Mouse (Mus musculus): Measurements from ENCODE around the gene Chrnb2.

Gene Chrnb2

DNA sequence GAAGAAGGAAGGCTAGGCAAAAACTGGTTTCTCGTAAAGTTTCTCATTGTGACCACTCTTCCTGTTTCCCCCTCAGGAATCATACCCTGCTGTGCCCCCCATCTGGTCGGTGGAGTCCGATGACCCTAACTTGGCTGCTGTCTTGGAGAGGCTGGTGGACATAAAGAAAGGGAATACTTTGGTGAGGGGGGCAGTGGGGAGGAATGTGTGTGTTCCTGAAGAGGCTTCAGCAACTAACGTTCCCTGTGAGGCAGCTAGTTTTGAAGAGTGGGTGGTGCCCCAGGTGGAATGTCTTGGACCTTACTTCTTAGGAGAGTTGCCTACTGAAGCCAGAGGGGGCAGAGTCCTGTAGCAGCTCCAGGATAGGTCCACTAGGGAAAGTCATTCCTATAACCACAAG is 11.6 kb upstream of the Chrnb2 start:
- no peak for DNase-seq

DNA sequence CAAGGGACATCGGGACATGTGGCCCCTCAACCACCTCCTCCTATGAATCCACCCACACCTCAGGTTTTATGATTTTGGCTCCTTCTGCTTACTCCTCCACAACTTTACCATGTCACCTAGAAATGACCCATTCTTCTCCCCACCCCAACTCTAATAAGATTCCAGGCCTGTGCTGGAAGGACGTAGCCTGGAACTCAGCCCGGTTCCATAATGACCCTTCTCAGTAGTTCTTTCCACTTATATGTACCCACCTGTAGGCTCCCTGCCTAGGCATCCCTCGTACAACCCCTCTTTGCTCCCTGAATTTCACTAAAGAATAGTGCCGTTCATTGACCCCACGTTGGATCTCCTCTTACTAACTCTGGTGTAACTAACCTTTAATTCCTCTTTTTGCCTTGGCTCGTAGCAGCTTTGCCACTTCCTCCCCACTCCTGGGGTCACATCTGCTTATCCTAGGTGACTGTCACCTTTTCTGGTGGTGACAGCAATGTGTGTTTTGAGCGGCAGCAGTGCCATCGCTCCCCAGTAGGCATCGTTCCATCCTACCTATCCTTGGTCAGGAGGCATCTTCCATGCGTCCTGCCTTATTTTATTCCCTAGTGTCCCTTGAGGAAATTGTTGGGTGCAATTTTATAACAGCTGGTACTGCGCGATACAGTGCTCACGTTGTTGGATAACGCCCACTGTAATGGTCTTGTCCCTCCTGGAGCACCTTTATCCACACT is 10.0 kb upstream of the Chrnb2 start:
- DNase-seq, result no peak

- DNase-seq, result peak; percentile 71
Measured at GRCm38 (mm10) chr3:89773740-89774211, 9.3 kb upstream of the Chrnb2 start.

DNA sequence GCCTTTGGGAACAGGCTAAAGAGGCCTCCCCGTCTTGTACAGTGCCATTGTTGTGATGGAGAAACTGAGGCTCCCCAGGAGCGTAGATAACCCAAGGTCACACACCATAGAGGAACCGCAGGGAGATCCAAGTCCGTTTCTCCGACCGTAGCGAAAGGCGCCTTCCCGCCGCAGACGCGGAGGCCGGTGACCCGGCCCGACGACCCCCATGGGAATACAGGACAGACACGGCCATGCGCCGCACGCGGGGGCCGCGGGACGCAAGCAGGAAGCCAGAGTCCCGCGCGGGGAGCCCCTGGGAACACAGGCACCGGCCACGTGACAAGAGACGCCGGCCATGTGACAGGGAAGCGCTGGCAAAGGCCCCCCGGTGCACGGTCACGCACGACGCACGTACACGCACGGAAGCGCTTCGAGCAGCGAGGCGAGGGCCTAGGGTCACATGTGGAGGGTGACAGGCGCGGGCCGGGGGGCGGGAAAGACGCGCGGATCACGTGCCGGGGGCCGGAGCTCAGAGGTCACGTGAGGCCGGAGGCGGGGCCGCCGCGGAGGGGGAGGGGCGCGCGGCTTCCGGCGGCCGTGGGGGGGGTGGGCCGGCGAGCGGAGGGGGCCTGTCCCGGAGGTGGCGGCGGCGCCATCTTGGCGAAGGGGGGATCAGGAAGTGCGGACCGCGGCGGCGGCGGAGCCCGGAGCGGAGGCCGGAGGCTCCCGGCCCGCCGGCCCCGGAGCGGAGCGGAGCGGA is 8.7 kb upstream of the Chrnb2 start, which contains the start of gene Ube2q1:
Gene Ube2q1, plus strand, starts transcription at position 649 of the 742 bp plus-strand sequence.
- DNase-seq, result peak; percentile 98

GRCm38 (mm10) chr3:89772588-89772967 is 8.1 kb upstream of the Chrnb2 start:
- DNase-seq, result peak; percentile 88

DNA sequence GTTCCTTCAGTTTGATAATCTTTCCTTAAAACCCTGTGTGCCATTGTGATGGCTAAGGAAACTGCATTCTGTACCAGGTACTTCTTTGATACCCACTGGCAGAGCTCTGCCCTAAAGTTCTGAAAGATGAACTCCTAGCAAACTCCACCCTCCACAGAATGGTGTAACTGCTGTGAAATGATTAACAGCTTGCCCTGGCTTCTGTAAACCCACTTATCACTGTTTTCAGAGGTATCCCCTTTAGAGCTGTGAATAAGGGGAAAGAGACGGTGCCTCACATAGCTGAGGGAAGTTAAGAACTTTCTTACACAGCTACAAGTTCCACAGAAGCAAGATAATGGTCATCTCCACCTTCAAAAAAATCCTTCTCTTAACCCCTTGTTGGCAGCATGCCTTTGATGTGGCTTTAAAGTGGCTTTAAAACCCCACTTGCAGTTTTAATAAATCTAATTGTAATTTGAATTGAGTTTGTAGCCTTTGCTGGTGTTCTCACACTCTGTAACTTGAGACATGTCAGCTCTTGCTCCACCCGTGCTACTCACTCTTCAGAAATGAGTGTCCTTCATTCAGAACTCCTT is 6.1 kb upstream of the Chrnb2 start:
- DNase-seq, result no peak

DNA sequence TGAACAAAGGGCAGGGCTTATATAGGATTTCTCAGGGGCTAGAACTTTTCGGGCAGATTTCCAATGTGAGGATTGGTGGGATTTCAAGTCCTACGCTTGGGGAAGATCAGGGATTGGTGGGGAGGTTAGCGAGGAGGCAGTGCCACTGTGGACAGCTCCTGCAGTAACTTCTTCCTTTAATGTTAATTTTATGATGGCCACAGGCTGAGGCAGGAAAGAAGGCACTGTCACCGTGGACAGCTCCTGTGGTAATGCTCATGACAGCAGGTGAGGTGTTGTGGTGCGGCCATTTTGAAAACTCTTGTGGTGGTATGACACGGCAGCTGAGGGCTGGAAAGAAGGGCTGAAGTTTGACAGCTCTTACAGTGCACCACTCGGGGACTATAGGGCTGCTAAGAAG is 5.2 kb upstream of the Chrnb2 start:
- DNase-seq, result no peak

DNA sequence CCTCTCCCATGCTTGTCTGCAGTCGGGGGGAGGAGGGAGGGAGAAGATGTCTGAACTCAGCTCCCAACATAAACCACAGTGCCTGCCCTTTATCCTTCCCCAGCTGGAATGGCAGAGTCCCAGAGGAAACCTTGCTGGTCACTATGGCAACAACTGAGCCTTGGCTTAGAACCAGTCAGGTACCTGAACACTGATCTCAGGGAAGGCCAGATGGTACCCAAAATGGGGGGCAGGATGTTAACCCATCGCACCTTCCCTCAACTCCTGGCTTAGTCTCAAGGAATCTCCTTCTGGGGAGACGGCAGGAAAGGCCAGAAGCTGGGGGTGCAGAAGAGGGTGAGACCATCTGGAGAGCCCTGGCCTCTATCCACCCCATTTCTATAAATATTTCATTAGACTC is 4.6 kb downstream of the Chrnb2 start:
- DNase-seq, result peak; percentile 93

DNA sequence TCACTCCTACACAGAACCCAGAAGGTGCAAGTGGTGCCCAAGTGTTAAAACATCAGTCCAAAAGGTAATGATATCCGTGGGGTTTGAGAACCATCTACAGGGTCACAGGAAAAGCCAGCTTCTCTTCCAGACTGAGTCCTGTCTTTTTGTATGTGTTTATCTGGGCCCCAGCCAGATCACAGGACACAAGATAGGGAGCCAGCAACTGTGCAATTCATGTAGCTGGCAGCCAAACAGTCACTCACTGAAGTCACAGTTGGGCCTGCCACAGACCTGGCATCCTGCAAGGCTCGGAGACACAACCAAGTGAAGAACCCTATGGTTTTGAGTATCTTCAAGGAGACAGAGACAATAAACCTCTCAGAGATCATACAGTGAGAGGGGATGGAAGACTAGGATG is 6.6 kb downstream of the Chrnb2 start:
- DNase-seq, result peak; percentile 58

GRCm38 (mm10) chr3:89755283-89755682 is 9.1 kb downstream of the Chrnb2 start:
- peak; percentile 67 for DNase-seq

GRCm38 (mm10) chr3:89752307-89752706 is 12.1 kb downstream of the Chrnb2 start:
- no peak for DNase-seq

DNA sequence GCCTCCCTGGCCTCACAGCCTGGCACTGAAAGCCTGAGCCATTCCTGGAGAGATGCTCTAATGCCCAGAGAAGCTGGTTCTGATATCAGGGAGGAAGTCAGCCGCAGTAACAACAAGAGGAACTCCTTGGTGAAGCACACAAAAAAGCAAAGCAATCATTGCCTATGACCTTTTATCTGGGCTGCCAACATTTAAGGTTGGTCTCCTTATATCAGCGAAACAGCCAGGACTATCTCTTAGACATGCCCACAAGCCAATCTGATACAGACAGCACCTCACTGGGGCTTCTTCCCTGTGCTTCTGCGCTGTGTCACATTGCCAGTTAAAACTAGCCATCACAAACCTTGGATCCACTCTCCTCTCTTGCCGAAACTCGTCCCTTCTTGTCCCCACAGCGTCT is 25.9 kb downstream of the Chrnb2 start:
- DNase-seq, result no peak

- no peak for DNase-seq
Measured at GRCm38 (mm10) chr3:89732091-89732490, 32.3 kb downstream of the Chrnb2 start.

DNA sequence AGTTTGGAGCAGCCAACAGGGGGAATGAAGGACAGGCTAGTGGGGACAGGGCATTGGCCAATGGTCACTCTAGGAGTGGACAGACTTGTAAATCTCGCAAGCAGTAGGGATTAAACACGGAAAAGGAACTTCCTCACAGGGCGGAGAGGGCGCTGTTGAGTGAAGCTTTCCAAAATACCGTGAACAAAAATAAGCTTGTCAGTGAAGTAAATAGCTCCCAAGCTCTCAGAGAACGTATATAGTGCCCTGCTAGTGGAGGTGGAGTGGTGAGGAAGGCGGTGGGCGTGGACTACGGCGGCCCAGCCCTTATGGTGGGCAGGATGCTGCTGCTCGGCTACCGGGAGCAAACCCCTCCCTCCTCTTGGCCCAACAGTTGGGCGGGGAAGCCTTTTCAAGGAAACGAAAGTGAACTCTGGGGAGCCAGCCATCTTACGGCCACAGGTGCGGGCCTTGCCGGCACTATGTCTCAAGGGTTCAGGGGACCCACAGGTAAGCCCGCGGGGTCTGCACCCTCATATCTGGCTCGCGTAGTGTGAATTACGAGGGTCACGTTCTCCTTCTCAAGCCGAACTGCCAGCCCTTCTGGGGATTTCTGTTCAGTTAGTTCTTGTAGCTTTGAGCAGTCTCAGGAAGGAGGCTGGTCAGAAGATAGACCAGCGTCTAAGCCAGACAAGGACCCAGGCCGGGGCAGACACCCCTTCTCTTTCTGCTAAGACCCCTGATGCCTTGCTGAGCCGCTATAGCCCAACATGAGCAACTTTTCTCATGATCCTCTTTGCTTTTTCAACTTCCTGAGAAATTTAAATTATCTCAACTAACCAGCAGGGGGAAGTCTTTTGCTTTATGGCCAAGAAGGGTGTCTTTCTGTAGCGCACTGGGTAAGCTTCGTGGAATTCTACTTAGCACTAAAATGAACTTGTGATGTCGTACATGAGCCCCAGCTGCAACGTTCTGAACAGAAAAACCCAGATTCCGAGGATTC is 33.8 kb downstream of the Chrnb2 start:
- peak; percentile 44 for DNase-seq

DNA sequence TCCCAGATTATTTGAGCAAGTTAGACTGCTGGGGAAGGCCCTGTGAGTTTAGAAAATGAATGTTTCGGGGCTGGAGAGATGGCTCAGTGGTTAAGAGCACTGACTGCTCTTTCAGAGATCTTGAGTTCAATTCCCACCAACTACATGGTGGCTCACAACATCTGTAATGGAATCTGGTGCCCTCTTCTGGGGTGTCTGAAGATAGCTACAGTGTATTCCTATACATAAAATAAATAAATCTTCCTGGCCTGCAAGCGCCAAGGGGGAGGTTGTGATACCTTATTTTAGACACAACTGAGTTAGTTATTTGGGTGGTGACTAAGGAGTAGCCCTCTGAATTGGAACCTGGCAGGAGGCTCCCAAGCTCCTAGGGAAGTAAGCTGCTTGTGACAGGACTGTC is 35.6 kb downstream of the Chrnb2 start:
- no peak for DNase-seq

DNA sequence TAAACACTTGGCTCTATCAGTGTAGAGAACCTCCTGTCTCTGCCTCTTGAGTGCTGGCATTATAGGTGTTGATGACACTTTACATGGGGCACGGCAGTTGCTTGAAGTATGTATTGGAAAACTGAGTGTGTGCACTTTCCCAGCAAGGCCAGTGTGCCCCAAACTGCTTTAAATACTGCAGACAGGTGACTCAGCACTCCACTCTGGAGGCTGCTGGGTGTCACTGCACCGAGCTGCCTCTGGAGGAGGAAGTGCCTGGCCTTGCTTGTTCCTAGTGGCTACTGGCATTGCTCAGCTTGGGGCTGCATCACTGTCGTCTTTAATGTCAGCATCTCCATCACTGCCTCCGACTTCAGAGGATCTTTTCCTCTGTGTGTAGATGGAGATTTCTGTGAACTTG is 37.4 kb downstream of the Chrnb2 start:
- no peak for DNase-seq

DNA sequence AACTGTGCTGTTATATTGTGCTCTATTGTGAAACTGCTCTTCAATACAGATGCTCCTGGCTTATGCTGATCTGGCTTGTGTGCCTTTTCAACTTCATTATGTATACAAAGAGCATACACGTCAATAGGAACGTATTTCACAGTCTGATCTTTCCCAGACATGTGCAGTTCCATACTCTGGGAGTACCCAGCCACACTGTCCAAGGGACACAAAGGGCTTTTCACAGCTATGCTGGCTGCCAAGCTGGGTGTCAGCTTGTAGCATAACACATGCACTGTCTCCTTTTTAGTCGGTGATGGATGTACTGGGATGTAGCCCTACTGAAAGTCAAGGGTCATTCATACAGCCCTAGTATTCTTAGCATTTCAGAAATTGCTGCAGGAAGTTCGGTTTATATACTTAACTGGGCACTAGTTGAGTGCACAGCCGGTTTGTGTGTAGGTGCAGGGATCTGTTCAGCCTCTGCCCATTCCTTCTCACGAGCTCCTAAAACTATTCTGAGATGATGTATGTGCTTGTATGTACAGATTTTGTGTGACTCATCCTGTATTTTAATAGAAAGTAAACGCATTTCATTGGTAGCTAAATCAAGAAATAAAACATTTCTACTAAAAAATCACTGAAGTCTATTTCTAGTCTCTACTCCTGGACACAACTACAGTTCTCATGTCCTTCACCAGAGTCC is 40.9 kb downstream of the Chrnb2 start:
- no peak for DNase-seq

DNA sequence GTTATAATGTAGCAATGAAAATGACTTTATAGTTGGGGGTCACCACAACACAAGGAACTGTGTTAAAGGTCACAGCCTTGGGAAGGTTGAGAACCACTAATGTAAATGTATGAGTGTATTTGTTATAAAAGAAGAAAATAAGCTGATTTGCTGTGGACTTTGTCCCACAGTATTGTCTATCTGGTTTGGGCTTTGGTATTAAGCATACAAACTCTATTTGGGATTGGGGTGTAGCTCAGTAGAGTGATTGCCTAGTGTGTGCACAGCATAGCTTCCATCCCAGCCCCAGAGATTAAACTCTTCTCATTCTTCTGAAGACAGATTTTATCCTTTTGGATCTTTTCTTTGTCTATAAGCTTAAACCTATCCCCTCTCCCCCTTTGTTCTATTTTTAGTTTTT is 42.4 kb downstream of the Chrnb2 start:
- no peak for DNase-seq

DNA sequence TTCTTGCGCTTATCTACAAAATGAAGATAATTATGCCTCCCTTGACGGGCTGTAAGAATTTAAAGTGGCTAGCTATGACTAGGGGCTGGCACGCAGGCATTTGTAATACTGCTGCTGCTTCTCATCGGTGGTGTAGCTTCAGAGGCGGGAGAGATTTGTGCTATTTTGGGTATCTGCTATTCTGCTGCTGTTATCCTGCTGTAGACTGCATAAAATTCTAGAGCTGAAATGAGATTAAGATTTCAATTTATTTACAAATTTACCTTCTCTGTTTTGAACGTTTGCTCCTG is 48.5 kb downstream of the Chrnb2 start:
- no peak for DNase-seq

- peak; percentile 74 for DNase-seq
Measured at GRCm38 (mm10) chr3:89715207-89715966, 49.0 kb downstream of the Chrnb2 start.

- DNase-seq, result peak; percentile 83
Measured at GRCm38 (mm10) chr3:89714359-89715206, 49.8 kb downstream of the Chrnb2 start, which contains the start of gene Adar. Adar (plus strand) TSS chr3:89715022.
